12 mouse cellular contexts compared by ENCODE assay signal in genomic region chr12:100369786-100370185, GRCm38 (mm10).
"Had no signal": no experiment of that assay in that cellular context is flagged by ENCODE, and none has a peak within 500 bp of the region (broad histone marks: within the 10 kb centered on the region; RNA-seq: fewer than 3 reads in every experiment).

No protein-coding gene starts in this region.

- DNase-seq: lung, adult 2 months; lung, postnatal 14 days; lung, postnatal 36 days; midbrain, embryonic 14.5 days; retina, postnatal 1 day; right cerebral cortex, adult 18-20 months; right cerebral cortex, postnatal 25 days; right cerebral cortex, postnatal 4 days; spleen, adult 18-20 months; thymus, adult 18-20 months; thymus, postnatal 14 days; thymus, postnatal 36 days had no signal
